Mouse (Mus musculus) ovary, adult 18-20 months (tissue): ENCODE measurements around the gene Msi2.

Source experiments
- DNase-seq: peaks from one replicate; pipeline ENCODE4 v3.0.0; 2022; ENCODE audit warnings: low spot score, mixed read lengths

Gene Msi2

GRCm38 (mm10) chr11:88365914-88366540 is 352.3 kb downstream of the Msi2 start:
- no peak for DNase-seq

GRCm38 (mm10) chr11:88364231-88364630 is 354.1 kb downstream of the Msi2 start:
- DNase-seq = no peak

- DNase-seq = no peak
Observed at GRCm38 (mm10) chr11:88363481-88363880, 354.8 kb downstream of the Msi2 start.

- no peak for DNase-seq
Observed at GRCm38 (mm10) chr11:88359736-88360135, 358.6 kb downstream of the Msi2 start.

- DNase-seq = no peak
Observed at GRCm38 (mm10) chr11:88357325-88357724, 361.0 kb downstream of the Msi2 start.

- peak; percentile 78 for DNase-seq
Observed at GRCm38 (mm10) chr11:88356598-88357290, 361.6 kb downstream of the Msi2 start.

GRCm38 (mm10) chr11:88356016-88356415 is 362.3 kb downstream of the Msi2 start:
- peak; percentile 77 for DNase-seq

GRCm38 (mm10) chr11:88354771-88355170 is 363.5 kb downstream of the Msi2 start:
- DNase-seq = no peak

GRCm38 (mm10) chr11:88351722-88352473 is 366.4 kb downstream of the Msi2 start:
- DNase-seq = no peak

- no peak for DNase-seq
Observed at GRCm38 (mm10) chr11:88348690-88349089, 369.6 kb downstream of the Msi2 start.

- no peak for DNase-seq
Observed at GRCm38 (mm10) chr11:88348056-88348455, 370.3 kb downstream of the Msi2 start.

GRCm38 (mm10) chr11:88346066-88346465 is 372.2 kb downstream of the Msi2 start:
- no peak for DNase-seq

- no peak for DNase-seq
Observed at GRCm38 (mm10) chr11:88337926-88338325, 380.4 kb downstream of the Msi2 start.

GRCm38 (mm10) chr11:88334893-88335292 is 383.4 kb downstream of the Msi2 start:
- DNase-seq = no peak

- no peak for DNase-seq
Observed at GRCm38 (mm10) chr11:88332309-88332934, 385.9 kb downstream of the Msi2 start.

- no peak for DNase-seq
Observed at GRCm38 (mm10) chr11:88331722-88332121, 386.6 kb downstream of the Msi2 start.

GRCm38 (mm10) chr11:88330799-88331198 is 387.5 kb downstream of the Msi2 start:
- peak; percentile 73 for DNase-seq

- no peak for DNase-seq
Observed at GRCm38 (mm10) chr11:88328813-88329595, 389.3 kb downstream of the Msi2 start.

GRCm38 (mm10) chr11:88327016-88327415 is 391.3 kb downstream of the Msi2 start:
- no peak for DNase-seq

- DNase-seq = no peak
Observed at GRCm38 (mm10) chr11:88318850-88319249, 399.5 kb downstream of the Msi2 start.

GRCm38 (mm10) chr11:88315393-88315792 is 402.9 kb downstream of the Msi2 start:
- DNase-seq = no peak

GRCm38 (mm10) chr11:88314471-88314870 is 403.8 kb downstream of the Msi2 start:
- no peak for DNase-seq
